Mouse (Mus musculus) heart, embryonic 10.5 days (tissue): ENCODE data around the gene Nrde2. TPM values are rescaled to one million over a fixed set of nuclear protein-coding genes. Genes with fewer than 3 reads are reported as not detected.
"Not testable (repeated sequence)": the region's sequence is repeated elsewhere in the genome, so short reads cannot be mapped to it uniquely, and the experiment has no call there.

Experiments used
- DNase-seq: peaks from one replicate; pipeline ENCODE4 v3.0.0-alpha.2; 2017; ENCODE audit warnings: low spot score
- H3K27ac ChIP-seq: fragments of 300-500 bp; sonication (generic); 2 replicates; pipeline ENCODE4 v1.5.1; 2016; ENCODE audit warnings: mild to moderate bottlenecking
- H3K27me3 ChIP-seq: fragments of 300-500 bp; sonication (generic); 2 replicates; pipeline ENCODE4 v1.6.1; 2016; ENCODE audit warnings: mild to moderate bottlenecking; ENCODE audit not compliant: poor library complexity, insufficient read depth, severe bottlenecking
- H3K36me3 ChIP-seq: fragments of 300-500 bp; sonication (generic); 2 replicates; pipeline ENCODE4 v1.6.1; 2016; ENCODE audit warnings: mild to moderate bottlenecking, moderate library complexity
- H3K4me1 ChIP-seq: fragments of 300-500 bp; sonication (generic); 2 replicates; pipeline ENCODE4 v1.6.1; 2016; ENCODE audit warnings: mild to moderate bottlenecking
- H3K4me3 ChIP-seq: fragments of 300-500 bp; sonication (generic); 2 replicates; pipeline ENCODE4 v1.5.1; 2016; ENCODE audit warnings: mild to moderate bottlenecking, moderate library complexity
- H3K9me3 ChIP-seq: fragments of 300-500 bp; sonication (generic); 2 replicates; pipeline ENCODE4 v1.6.1; 2016; ENCODE audit warnings: mild to moderate bottlenecking, moderate library complexity
- WGBS: fragments of 180-500 bp; shearing (Covaris S2); methylation state at CpG from one replicate; pipeline ENCODE4 v1.1.7; 2016; 5-methylcytosine and 5-hydroxymethylcytosine counted together
- polyA plus RNA-seq: library from polyadenylated mRNA; unstranded; fragments of >200 nt; fragmentation: Nextera tagmentation; extraction: Ambion mirVana; gene quantifications from 2 replicates; pipeline ENCODE4 v1.2.1, GENCODE M21; 2016

The Nrde2 gene
- polyA plus RNA-seq, 1 experiment from 2014 or later, result 12.0 TPM

DNA sequence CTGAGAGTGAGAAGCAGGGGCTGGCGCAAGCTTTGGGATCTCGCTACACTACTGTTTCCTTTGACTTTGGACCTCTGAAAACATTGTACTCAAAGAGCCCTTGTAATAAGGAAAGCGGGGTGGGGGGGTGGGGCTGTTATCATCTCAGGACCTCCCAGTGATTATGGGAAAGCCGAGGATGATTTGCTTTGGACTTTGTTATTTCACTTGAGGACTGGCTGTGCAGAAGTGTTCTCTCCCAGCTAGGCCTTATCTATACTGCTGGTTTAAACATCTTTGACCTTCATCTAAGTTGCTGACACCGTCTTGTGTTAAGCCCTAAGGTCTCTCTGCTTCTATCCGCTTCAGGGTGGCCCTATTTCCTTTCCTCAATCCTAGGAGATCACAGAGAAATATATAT is 31.3 kb upstream of the Nrde2 start:
- Histone ChIP-seq H3K4me3 (no peak overlapping the region), H3K27me3 (no peaks in the 10 kb centered on the region), H3K27ac (no peak overlapping the region), H3K36me3 (no peaks in the 10 kb centered on the region), H3K4me1 (peaks cover 7% of the 10 kb centered on the region; the same call in 1 of the 2 replicates), H3K9me3 (no peaks in the 10 kb centered on the region)
- no peak for DNase-seq
- WGBS, result 66% methylated on average over 6 of the region's 6 CpGs

DNA sequence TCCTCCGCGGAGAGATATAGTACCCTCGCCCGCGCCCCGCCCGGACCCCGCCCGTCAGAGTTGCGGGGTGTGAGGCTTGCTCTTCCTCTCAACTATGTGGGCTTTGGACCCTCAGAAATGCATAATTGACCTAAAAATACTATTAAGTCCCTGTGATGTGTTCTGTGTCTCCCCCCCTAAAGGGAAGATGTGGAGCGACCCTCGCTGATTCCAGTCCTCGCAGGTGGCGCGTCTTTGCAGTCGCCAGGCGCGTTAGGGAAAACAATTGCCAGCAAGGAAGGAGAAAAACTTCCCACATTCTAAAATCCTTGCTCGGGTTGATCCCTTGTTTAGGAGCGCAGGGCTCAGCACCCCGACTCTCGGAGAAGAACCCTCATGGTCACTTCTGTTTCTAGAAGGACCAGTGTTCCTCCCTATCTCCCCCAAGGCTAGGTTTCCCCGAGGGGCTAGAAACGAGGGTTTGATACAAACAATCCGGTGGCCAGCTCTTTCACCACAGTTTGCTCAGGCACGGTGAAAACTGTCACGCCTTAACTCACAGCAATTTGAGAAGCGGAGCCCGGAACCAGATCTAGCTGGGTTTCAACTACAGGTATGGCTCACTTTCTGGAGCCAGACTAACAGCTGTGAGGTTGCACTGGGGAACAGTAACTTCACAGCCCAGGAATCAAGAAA is 28.4 kb upstream of the Nrde2 start:
- peak overlapping the region; percentile 81 for H3K4me3 ChIP-seq
- H3K36me3 ChIP-seq, result no peaks in the 10 kb centered on the region
- no peaks in the 10 kb centered on the region for H3K27me3 ChIP-seq
- H3K9me3 ChIP-seq, result no peaks in the 10 kb centered on the region
- peaks cover 7% of the 10 kb centered on the region; the same call in 1 of the 2 replicates for H3K4me1 ChIP-seq
- 3% methylated on average over 29 of the region's 29 CpGs for WGBS
- H3K27ac ChIP-seq, result peak overlapping the region; percentile 99
- no peak for DNase-seq

DNA sequence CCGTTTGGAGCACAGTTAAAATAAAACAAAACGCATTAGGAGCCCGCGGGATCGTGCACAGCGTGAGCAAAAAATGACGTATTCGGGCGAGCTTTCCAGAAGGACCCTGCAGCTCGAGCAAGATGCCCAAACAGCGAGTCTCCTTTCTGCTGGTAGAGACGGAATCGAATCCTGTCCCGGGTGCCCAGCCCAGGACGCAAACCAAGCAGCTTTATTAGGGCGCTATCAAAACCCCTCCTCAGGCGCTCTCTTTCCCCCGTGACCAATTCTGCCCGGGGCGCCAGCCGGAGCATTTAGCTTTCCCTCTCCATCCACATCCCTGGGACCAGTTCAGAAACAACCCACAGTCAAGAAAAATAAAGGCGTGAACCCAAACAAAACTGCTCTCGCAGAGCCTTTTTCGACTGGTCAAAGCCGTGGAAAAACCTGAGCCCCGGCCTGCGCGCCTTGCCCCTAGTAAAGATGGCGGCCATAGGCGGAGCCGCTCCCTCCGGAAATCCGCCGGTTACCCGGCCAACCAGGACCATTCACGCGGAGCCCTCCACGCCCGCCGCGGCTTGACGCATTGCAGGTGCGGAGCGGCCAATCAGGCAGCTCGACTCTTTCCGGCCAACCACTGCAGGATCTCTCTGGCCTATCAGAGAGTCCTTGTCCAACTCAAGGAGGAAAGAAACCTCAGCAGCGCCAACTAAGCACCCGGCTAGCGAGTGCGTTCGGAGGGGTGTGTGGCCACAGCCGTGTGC is 27.7 kb upstream of the Nrde2 start:
- Histone ChIP-seq H3K9me3 (no peaks in the 10 kb centered on the region), H3K36me3 (no peaks in the 10 kb centered on the region), H3K27ac (peak overlapping the region; percentile 99), H3K4me3 (peak overlapping the region; percentile 81), H3K4me1 (peaks cover 7% of the 10 kb centered on the region; the same call in 1 of the 2 replicates), H3K27me3 (no peaks in the 10 kb centered on the region)
- under 1% methylated on average over 52 of the region's 52 CpGs for WGBS
- DNase-seq, result peak; percentile 100

DNA sequence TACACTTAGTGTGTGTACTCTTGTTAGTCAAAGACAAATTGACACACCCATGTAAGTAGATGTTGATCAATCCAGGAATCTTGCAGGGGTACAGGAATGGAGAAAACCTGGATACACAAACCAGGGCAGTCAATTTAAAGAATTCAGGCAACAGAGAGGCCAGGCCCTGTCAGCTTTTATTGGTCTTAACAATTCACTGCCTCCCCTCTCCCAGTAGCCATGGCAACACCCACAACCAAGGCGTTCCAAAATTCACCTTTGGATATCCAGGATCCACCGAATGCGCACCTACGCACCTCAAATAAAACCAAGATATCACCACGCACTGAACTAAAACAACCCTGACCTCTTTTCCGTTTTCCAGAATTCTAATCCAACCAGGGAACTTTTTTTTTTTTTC is 26.9 kb upstream of the Nrde2 start:
- no peaks in the 10 kb centered on the region for H3K36me3 ChIP-seq
- 23% methylated on average over 6 of the region's 6 CpGs for WGBS
- no peaks in the 10 kb centered on the region for H3K9me3 ChIP-seq
- peak overlapping the region; percentile 81 for H3K4me3 ChIP-seq
- peaks cover 7% of the 10 kb centered on the region; the same call in 1 of the 2 replicates for H3K4me1 ChIP-seq
- no peak for DNase-seq
- H3K27me3 ChIP-seq, result no peaks in the 10 kb centered on the region
- peak overlapping the region; percentile 99 for H3K27ac ChIP-seq

DNA sequence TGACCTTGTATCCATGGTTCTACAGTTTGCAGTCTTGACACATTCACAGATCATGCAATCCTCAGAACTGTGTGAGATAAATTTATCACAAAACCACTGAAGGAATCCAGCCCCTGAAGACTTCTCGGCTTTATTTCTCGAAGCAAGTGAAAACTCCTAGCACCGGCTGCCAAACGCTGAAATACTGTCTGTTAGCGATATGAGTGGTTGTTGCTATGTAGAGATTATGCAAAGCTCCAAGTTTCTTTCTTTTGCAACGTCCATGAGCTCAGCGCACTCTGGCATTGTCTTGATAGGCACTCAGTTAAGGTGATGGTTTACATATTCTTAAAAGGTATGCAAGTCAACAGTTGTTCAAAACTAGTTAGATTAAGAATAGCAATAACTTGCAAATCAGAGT is 26.4 kb upstream of the Nrde2 start:
- Histone ChIP-seq H3K4me1 (peaks cover 7% of the 10 kb centered on the region; the same call in 1 of the 2 replicates), H3K27ac (no peak overlapping the region), H3K36me3 (no peaks in the 10 kb centered on the region), H3K9me3 (no peaks in the 10 kb centered on the region), H3K4me3 (no peak overlapping the region), H3K27me3 (no peaks in the 10 kb centered on the region)
- DNase-seq, result no peak
- 78% methylated on average over 7 of the region's 7 CpGs for WGBS

DNA sequence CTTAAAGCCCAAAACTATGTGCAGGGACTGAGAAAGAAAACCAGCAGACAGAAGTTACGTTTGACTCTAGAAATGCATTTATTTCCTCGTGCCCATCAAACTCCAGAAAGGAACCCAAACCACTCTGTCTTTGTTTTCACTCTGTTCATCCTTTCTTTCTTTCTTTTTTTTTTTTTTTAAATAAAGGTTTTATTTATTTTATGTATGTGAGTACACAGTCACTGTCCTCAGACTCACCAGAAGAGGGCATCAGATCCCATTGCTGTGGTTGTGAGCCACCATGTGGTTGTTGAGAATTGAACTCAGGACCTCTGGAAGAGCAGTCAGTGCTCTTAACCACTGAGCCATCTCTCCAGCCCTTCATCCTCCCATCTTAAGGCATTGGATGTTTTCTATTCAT is 25.5 kb upstream of the Nrde2 start:
- H3K4me1 ChIP-seq, H3K36me3 ChIP-seq, DNase-seq, H3K4me3 ChIP-seq, H3K27ac ChIP-seq, H3K27me3 ChIP-seq, H3K9me3 ChIP-seq: not testable (repeated sequence)
- 80% methylated on average over 2 of the region's 2 CpGs for WGBS

DNA sequence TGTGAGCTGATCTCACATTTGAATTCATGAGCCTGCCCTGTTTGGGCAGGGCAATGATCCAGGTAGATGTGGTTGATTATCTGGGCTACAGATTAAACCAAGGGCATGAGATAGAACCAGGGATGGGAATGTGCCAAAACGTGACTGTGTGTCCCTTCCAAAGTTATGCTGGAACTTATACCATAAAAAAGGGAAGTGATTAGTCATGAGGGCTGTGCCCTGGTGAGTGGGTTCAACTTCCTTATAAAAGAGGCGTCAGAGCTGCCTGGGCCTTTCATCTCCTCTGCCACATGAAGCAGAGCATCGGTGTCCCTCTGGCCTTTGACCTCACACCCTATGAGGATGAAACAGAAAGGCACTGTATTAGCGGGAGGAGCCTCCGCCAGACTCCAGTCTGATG is 24.5 kb upstream of the Nrde2 start:
- H3K4me1 ChIP-seq, result peaks cover 7% of the 10 kb centered on the region; the same call in 1 of the 2 replicates
- no peak for DNase-seq
- 72% methylated on average over 5 of the region's 5 CpGs for WGBS
- H3K4me3 ChIP-seq, result no peak overlapping the region
- H3K27ac ChIP-seq, result no peak overlapping the region
- H3K27me3 ChIP-seq, result no peaks in the 10 kb centered on the region
- no peaks in the 10 kb centered on the region for H3K9me3 ChIP-seq
- no peaks in the 10 kb centered on the region for H3K36me3 ChIP-seq

DNA sequence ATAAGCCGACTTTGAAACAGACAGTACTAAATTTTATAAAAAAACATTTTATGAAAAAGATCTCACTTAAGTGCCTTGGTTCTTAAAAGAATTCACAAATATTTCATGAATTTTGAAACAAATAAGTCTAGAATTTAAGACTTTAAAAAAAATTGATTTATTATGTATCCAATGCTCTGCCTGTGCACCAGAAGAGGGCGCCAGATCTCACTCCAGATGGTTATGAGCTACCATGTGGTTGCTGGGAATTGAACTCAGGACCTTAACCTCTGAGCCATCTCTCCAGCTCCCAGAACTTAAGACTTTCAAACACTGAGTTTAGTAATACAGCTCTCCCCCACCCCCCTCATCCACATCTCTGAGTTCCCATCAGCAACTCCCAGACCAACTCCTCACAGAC is 23.2 kb upstream of the Nrde2 start:
- H3K27me3 ChIP-seq, result no peaks in the 10 kb centered on the region
- H3K4me3 ChIP-seq, result no peak overlapping the region
- no peak for DNase-seq
- H3K4me1 ChIP-seq, result peaks cover 4% of the 10 kb centered on the region; the same call in 1 of the 2 replicates
- H3K36me3 ChIP-seq, result no peaks in the 10 kb centered on the region
- no peak overlapping the region for H3K27ac ChIP-seq
- H3K9me3 ChIP-seq, result no peaks in the 10 kb centered on the region
- WGBS, result 84% methylated on average over 2 of the region's 2 CpGs

DNA sequence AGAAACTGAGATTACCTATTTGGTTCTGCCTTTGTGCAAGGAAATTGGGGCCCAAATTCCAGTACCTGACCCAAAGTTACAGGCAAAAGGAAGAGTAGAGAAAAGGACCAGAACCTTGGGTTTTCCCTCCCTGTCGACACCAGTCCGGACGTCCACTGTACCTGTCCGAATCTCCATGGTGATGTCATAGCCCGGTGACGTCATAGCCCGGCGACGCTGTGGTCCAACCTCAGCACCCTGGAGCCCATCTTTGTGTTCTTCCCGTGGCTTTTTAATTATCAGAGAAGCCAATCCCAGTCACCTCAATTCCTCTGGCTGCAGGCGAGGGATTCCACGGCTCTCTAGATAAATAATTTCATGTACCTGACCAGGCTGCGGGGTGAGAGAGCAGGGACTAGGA is 21.3 kb upstream of the Nrde2 start:
- Histone ChIP-seq H3K27me3 (no peaks in the 10 kb centered on the region), H3K9me3 (no peaks in the 10 kb centered on the region), H3K27ac (no peak overlapping the region), H3K4me3 (no peak overlapping the region), H3K36me3 (no peaks in the 10 kb centered on the region), H3K4me1 (no peaks in the 10 kb centered on the region; the same call in 1 of the 2 replicates)
- no peak for DNase-seq
- 85% methylated on average over 13 of the region's 13 CpGs for WGBS

DNA sequence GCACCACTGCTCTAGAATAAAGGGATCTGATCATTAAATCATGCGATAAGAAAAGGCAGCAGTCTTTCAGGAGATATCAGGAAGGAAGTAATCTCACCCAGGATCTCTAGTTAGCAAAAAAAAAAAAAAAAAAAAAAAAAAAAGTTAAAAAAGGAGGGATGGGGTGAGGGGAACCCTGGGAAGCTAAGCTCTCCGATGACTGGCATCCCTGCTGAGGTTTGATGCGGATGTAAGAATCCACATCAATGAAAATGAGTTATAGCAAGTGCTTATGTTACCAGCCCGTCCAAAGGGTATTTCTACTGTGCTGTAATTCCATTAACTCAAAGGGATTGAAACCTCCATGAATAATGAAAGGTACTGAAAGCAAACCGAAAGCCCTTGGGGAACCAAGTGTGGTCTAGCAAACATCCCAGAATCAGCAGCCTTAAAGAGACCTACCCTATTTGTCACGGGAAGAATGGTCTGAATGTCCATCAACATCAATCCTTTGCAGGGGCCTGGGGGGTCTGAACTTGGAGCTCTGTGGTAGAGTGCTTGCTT is 19.5 kb upstream of the Nrde2 start:
- no peak overlapping the region for H3K4me3 ChIP-seq
- H3K36me3 ChIP-seq, result no peaks in the 10 kb centered on the region
- H3K27ac ChIP-seq, result no peak overlapping the region
- no peaks in the 10 kb centered on the region for H3K9me3 ChIP-seq
- H3K27me3 ChIP-seq, result no peaks in the 10 kb centered on the region
- no peaks in the 10 kb centered on the region for H3K4me1 ChIP-seq
- no peak for DNase-seq
- WGBS, result 32% methylated on average over 6 of the region's 6 CpGs

DNA sequence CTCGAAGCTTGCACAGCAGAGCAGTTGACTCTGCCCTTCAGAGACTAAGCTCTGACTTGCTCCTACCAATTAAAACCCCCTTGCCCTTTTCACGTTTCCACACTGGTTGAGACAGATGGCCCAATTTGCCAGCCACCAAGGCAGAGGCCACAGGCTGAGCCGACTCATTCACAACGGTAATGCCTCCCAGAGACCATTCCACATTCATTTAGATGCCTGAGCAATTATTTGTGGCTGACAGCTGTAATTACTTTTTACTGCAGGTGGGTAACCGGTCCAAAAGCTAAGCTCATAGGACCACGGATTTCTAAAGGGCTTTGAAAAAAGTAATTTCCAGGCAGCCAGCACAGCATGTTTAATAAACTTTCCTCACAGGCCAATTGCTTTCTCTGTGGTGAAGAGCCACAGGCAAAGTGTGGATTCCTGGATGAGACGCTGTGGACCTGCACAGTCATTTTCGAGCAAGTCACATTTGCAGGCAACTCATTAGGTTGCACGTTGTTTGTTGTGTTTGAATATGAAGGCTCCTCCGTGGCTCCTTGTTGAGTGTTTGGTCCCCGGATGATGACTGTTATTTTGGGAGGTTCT is 17.1 kb upstream of the Nrde2 start:
- Histone ChIP-seq H3K27me3 (no peaks in the 10 kb centered on the region), H3K4me1 (no peaks in the 10 kb centered on the region), H3K4me3 (no peak overlapping the region), H3K27ac (no peak overlapping the region), H3K9me3 (no peaks in the 10 kb centered on the region), H3K36me3 (no peaks in the 10 kb centered on the region)
- DNase-seq, result no peak
- WGBS, result 67% methylated on average over 11 of the region's 11 CpGs

DNA sequence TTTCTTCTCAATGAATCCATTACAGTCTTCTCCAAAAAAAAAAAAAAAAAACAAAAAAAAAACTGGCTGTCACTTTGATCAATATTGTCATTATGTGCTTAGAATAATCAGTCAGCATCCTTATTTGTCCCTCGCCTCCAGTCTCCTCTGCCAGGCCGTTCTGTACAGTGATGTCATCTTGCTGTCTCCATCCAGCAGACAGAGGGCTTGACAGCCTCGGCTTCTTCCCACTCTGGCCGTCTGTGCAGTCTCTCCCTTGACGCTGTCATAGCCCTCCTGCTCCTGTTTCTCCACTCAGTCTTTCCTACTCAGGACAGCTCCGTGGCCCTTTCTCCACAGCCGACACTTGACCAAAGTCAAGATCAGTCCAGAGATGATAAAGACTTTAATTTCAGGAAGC is 13.0 kb upstream of the Nrde2 start:
- H3K27me3 ChIP-seq, result no peaks in the 10 kb centered on the region
- no peak overlapping the region for H3K27ac ChIP-seq
- peaks cover 12% of the 10 kb centered on the region for H3K4me1 ChIP-seq
- no peak for DNase-seq
- no peaks in the 10 kb centered on the region for H3K9me3 ChIP-seq
- H3K4me3 ChIP-seq, result no peak overlapping the region
- 51% methylated on average over 7 of the region's 7 CpGs for WGBS
- no peaks in the 10 kb centered on the region for H3K36me3 ChIP-seq
